Mouse (Mus musculus): ENCODE measurements at regions not wholly inside any gene's neighbourhood (a gene's known extent, or its start where the extent isn't known, plus 50 kb on each side); places are given as distances from the start of the nearest gene placed in this dataset.
"Not testable (repeated sequence)": the region's sequence is repeated elsewhere in the genome, so short reads cannot be mapped to it uniquely, and the experiment has no call there.

DNA sequence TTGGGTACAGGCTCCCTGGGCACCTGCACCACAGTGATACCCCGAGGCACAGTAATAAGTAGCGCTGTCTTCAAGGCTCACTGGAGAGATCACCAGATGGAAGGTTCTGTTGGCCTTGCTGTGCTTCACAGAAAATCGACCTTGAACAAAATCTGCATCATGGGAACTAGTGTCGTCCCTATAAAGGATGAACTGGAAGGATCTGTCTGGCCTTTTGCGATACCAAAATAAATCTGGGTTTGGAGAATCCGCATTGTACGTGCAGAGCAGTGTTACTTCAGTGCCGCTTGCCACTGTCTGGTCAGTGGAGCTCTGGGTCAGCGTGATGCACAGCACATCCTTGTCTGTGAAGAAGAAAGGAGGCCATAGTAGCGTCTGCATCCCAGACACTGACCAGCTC lies 105.3 kb downstream of the Dad1 start:
- no peak for DNase-seq (ENCODE audit: low spot score in 2 of 2)

- no peak for DNase-seq (ENCODE audit: low spot score in 2 of 2)
Observed at GRCm38 (mm10) chr14:54148121-54148520, 105.8 kb downstream of the Dad1 start.

GRCm38 (mm10) chr14:54147546-54147945 lies 106.4 kb downstream of the Dad1 start:
- no peak for DNase-seq (ENCODE audit: low spot score in 2 of 2)

- no peak for DNase-seq (ENCODE audit: low spot score in 2 of 2)
Observed at GRCm38 (mm10) chr14:54145743-54146741, 107.9 kb downstream of the Dad1 start.

- no peak for DNase-seq (ENCODE audit: low spot score in 2 of 2)
Observed at GRCm38 (mm10) chr14:54143828-54144227, 110.1 kb downstream of the Dad1 start.

GRCm38 (mm10) chr14:54138288-54138687 lies 115.6 kb downstream of the Dad1 start:
- DNase-seq (ENCODE audit: low spot score in 2 of 2), result no peak

- no peak for DNase-seq (ENCODE audit: low spot score in 2 of 2)
Observed at GRCm38 (mm10) chr14:54136538-54136937, 117.4 kb downstream of the Dad1 start.

- no peak for DNase-seq (ENCODE audit: low spot score in 2 of 2)
Observed at GRCm38 (mm10) chr14:54128334-54128733, 125.6 kb downstream of the Dad1 start.

DNA sequence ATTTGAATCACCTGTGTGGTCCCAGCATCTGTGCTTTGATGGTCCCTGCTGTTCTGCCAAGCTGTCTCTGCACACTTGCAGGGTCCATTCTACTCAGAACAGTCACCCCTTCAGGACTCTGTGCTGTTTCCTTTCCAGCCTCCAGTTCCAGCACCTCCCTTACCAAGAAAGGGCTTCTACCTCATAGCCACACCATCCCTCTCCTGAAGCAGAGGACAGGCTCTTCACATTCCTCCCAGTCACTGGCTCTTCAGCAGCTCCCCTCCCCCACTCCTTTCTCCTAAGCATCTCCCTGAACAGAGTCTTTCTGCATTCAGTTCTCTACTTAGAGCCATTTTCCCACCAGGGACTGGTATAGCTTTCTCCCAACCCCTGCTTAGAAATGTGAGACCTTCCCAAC lies 128.4 kb downstream of the Dad1 start:
- no peak for DNase-seq (ENCODE audit: low spot score in 2 of 2)

DNA sequence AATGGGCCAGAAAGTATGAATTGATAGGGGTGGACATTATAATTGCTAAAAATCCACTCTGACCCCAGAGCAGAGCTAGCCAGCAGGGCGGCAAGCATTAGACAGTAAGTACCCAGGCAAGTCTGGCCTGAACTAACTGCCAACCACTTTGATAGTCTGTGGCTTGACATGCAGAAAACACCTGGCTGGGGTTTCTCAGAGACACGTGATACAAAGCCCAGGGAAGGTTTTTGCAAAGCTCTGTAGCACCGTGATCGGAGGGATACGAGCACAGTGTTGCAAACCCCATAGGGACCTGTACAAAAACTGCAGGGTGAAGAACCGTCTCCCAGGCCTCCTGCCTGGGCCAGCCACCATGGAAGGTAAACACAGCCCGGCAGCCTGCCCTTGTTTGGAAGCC lies 131.9 kb downstream of the Dad1 start:
- DNase-seq (ENCODE audit: low spot score in 2 of 2), result no peak

- DNase-seq (ENCODE audit: low spot score in 2 of 2), result no peak
Observed at GRCm38 (mm10) chr14:54121340-54121739, 132.6 kb downstream of the Dad1 start.

DNA sequence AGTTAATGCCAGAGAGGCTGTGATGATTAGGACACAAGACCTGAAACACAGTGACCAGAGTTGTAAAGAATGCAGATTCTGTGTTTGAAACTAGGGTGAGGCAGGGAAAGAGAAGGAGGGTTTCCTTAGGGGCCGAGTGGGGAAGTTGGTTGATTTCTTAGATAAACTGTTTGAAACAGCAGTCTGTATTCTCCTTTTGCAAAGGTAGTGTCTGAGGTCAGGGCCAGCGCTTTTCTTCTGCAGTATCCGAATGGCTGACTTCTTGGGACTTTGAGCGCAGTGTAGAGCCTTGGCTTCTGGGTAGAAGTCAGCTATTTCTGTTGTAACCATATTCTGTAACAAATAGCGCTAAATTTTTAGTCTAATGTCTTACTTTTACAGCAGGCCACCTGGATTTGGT lies 133.7 kb downstream of the Dad1 start:
- DNase-seq (ENCODE audit: low spot score in 2 of 2), result no peak

DNA sequence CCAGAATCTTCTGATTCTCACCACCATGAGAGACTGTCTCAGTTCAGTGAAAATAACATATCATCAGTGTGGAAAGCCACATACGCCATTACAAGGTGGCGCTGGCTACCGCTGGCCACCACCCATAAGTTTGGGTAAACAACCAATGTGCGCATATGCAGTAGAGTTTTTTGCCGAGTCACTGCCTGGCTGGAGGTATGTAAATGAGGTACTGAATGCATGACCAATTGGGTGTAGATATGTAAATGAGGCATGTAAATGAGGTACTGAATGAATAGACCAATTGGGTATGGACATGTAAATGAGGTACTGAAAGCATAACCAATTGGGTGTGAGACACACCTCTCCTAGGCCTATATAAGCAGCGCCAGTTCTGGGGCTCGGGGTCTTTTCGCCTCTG lies 136.3 kb downstream of the Dad1 start:
- not testable (repeated sequence) for DNase-seq (ENCODE audit: low spot score in 2 of 2)

GRCm38 (mm10) chr14:54113216-54113615 lies 140.7 kb downstream of the Dad1 start:
- DNase-seq (ENCODE audit: low spot score in 2 of 2), result no peak

- DNase-seq (ENCODE audit: low spot score in 2 of 2), result no peak
Observed at GRCm38 (mm10) chr14:54110971-54111370, 142.9 kb downstream of the Dad1 start.

GRCm38 (mm10) chr14:54109129-54109528 lies 144.8 kb downstream of the Dad1 start:
- no peak for DNase-seq (ENCODE audit: low spot score in 2 of 2)

- peak in 1 of 2 experiments; percentile 29 for DNase-seq (ENCODE audit: low spot score in 2 of 2)
Observed at GRCm38 (mm10) chr14:54108311-54109074, 145.4 kb downstream of the Dad1 start.

- DNase-seq (ENCODE audit: low spot score in 2 of 2), result no peak
Observed at GRCm38 (mm10) chr14:54107204-54107796, 146.6 kb downstream of the Dad1 start.

- no peak for DNase-seq (ENCODE audit: low spot score in 2 of 2)
Observed at GRCm38 (mm10) chr14:54104243-54104642, 149.7 kb downstream of the Dad1 start.

DNA sequence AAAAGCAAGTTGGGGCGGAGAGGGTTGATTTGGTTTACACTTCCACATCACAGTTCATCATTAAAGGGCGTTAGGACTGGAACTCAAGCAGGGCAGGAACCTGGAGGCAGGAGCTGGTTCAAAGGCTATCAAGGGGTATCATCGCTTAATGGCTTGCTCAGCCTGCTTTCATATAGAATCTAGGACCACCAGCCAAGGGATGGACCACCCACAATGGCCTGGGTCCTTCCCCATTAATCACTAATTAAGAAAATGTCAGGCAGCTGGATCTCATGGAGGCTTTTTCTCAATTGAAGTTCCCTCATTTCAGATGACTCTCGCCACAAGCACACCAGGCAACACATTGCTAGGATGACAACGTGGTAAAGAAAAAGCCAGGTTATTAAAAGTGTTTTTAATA lies 150.4 kb downstream of the Dad1 start:
- DNase-seq (ENCODE audit: low spot score in 2 of 2), result no peak

- DNase-seq (ENCODE audit: low spot score in 2 of 2), result no peak
Observed at GRCm38 (mm10) chr14:54103115-54103514, 150.8 kb downstream of the Dad1 start.

DNA sequence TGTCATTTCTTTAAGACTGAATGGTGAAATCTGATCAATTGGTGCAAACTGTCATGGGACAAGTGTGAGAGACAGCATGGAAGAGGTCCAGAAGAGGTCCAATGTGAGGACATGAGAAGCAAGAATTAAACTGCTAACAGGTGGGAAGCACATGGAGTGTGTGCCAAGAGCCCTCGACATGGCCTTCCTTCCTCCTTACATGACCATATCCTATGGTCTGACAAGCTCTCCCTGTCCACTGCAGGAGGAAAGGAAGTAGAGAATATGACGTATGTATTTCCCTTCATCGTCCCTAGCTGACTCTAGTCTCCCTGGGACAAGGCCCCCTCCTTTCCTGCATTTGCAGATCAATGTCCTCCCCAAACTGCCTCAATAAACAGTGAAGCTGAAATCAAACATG lies 152.1 kb downstream of the Dad1 start:
- DNase-seq (ENCODE audit: low spot score in 2 of 2), result no peak
